Mouse (Mus musculus) midbrain, embryonic 14.5 days (tissue): ENCODE results near the gene Tbx6. TPM values are rescaled to one million over a fixed set of nuclear protein-coding genes. Genes with fewer than 3 reads are reported as not detected.

Experiments
- ATAC-seq: fragments of 200-750 bp; cut with Nextera tagmentation; 2 replicates; pipeline ENCODE4 v1.8.0; 2017; ENCODE audit warnings: moderate number of reproducible peaks, moderate library complexity; ENCODE audit not compliant: low FRiP score, low TSS enrichment
- DNase-seq: peaks from one replicate; pipeline ENCODE4 v3.0.0-alpha.2; 2015
- H3K27ac ChIP-seq: fragments of 300-500 bp; sonication (generic); replicated peaks from 2 replicates; pipeline ENCODE4 v1.5.1; 2014; ENCODE audit warnings: mild to moderate bottlenecking, low read depth, low read length, moderate library complexity
- H3K27me3 ChIP-seq: fragments of 300-500 bp; sonication (generic); 2 replicates; pipeline ENCODE4 v1.6.1; 2014; ENCODE audit warnings: low read length, control low read depth, mixed read lengths; ENCODE audit not compliant: control insufficient read depth, insufficient read depth
- H3K36me3 ChIP-seq: fragments of 300-500 bp; sonication (generic); 2 replicates; pipeline ENCODE4 v1.6.1; 2014; ENCODE audit warnings: low read length, control low read depth; ENCODE audit not compliant: control insufficient read depth, insufficient read depth
- H3K4me1 ChIP-seq: fragments of 300-500 bp; sonication (generic); 2 replicates; pipeline ENCODE4 v1.6.1; 2014; ENCODE audit warnings: mild to moderate bottlenecking, antibody characterized with exemption, low read length, control low read depth; ENCODE audit not compliant: control insufficient read depth, insufficient read depth
- H3K4me2 ChIP-seq: fragments of 300-500 bp; sonication (generic); 2 replicates; pipeline ENCODE4 v1.6.1; 2014; ENCODE audit warnings: mild to moderate bottlenecking, low read length, moderate library complexity
- H3K4me3 ChIP-seq: fragments of 300-500 bp; sonication (generic); replicated peaks from 2 replicates; pipeline ENCODE4 v1.5.1; 2014; ENCODE audit warnings: low read depth, low read length
- H3K9ac ChIP-seq: fragments of 300-500 bp; sonication (generic); replicated peaks from 2 replicates; pipeline ENCODE4 v1.6.1; 2014; ENCODE audit warnings: mild to moderate bottlenecking, low read length, moderate library complexity
- H3K9me3 ChIP-seq: fragments of 300-500 bp; sonication (generic); 2 replicates; pipeline ENCODE4 v1.6.1; 2016; ENCODE audit warnings: low read length, control low read depth, mixed read lengths; ENCODE audit not compliant: control insufficient read depth
- WGBS: fragments of 180-500 bp; shearing (Covaris S2); extraction: QIAGEN DNeasy Blood & Tissue Kit; methylation state at CpG from one replicate; pipeline ENCODE4 v1.1.7; 2014; 5-methylcytosine and 5-hydroxymethylcytosine counted together
- polyA plus RNA-seq: library from polyadenylated mRNA; unstranded; fragments of >200 nt; fragmentation: Nextera tagmentation; extraction: Ambion mirVana; gene quantifications from 2 replicates; pipeline ENCODE4 v1.2.1, GENCODE M21; 2014

Gene Tbx6
- polyA plus RNA-seq, 1 experiment from 2014 or later, result 0.22 TPM

DNA sequence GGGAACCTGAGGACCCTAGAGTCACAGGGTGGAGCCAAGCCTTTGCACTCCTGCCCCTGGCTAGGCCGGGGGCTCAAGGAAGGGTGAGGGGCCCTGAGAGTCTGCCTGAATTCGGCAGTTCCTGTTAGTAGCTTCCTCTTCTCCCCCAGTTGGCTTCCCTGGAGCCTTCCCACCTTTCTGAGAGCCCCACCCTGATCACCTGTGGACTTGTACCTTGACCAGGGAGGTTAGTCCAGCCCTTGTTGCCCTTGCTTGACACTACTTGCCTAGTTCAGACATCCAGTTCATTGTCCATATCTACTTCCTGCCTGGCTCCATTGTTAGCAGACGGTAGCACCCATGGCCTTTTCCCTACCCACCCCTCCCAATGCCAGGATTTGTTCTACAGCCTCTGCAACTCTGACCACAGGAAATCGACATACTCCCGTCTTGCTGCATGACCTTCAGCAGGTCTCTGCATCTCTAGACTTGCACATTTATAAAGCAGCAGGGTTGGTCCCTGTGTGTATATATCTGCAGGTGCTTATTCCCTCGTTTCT is 19.7 kb upstream of the Tbx6 start:
- peaks cover 15% of the 10 kb centered on the region for H3K4me1 ChIP-seq
- 83% methylated on average over 6 of the region's 6 CpGs for WGBS
- no peaks in the 10 kb centered on the region for H3K27me3 ChIP-seq
- no peak overlapping the region for H3K9ac ChIP-seq
- no peak overlapping the region for H3K4me3 ChIP-seq
- peaks cover 45% of the 10 kb centered on the region for H3K36me3 ChIP-seq
- no peaks in the 10 kb centered on the region for H3K9me3 ChIP-seq
- no peak for ATAC-seq
- H3K27ac ChIP-seq, result no peak overlapping the region
- peak overlapping the region; percentile 88 for H3K4me2 ChIP-seq
- no peak for DNase-seq

DNA sequence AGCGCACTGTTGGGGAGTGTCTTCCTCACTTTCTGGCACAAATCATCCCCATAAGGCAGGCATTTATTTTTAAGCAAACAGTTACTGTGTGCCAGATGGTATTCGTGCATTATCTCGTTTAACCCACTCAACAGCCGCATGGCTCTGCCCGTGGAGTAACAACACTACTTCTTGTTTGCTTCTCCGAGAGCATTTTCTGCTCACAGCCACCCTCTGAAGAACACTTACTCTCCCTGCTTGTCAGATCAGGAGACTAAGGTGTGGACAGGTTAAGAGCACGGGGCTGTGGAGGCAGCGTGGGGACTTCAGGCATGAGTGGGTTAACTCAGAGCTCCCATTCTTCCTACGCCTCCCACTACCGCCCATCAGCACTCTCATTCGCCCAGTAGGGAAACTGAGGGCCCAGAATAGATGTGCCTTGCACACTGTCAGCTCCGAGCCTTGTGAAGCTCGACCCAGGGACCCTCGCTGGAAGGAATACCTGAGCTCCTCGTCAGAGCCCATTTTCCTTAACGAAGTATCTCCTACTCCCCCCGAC is 18.7 kb upstream of the Tbx6 start:
- H3K9ac ChIP-seq, result no peak overlapping the region
- no peak for ATAC-seq
- peak overlapping the region; percentile 18; the same call in 1 of the 2 replicates for H3K4me2 ChIP-seq
- H3K4me3 ChIP-seq, result no peak overlapping the region
- peaks cover 54% of the 10 kb centered on the region for H3K36me3 ChIP-seq
- 74% methylated on average over 17 of the region's 17 CpGs for WGBS
- H3K27me3 ChIP-seq, result no peaks in the 10 kb centered on the region
- no peaks in the 10 kb centered on the region for H3K9me3 ChIP-seq
- DNase-seq, result no peak
- H3K27ac ChIP-seq, result no peak overlapping the region
- peaks cover 15% of the 10 kb centered on the region for H3K4me1 ChIP-seq

DNA sequence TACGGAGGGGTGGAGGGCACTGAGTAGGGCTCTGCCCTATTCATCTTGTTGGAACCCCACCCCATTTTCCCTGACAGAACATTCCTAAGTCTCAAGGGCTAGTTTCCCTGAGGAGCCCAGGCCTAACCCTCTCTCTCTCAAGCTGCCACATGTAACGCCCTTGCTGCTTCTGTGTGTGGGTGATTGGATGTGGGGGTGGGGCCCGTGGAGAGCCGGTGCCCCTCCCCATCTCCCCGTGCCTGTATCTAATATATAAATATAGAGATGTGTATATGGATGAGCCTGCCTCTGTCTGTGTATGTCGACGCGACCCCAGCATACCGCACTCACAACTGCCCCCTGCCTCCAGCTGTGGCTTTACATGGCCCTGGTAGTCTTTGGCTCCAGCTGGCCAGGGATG is 15.7 kb upstream of the Tbx6 start:
- ATAC-seq (no peak), DNase-seq (no peak)
- Histone ChIP-seq H3K9me3 (no peaks in the 10 kb centered on the region), H3K27ac (no peak overlapping the region), H3K27me3 (no peaks in the 10 kb centered on the region), H3K4me1 (peaks cover 13% of the 10 kb centered on the region), H3K9ac (no peak overlapping the region), H3K4me2 (no peak overlapping the region), H3K4me3 (no peak overlapping the region), H3K36me3 (peaks cover 84% of the 10 kb centered on the region)
- WGBS, result 94% methylated on average over 9 of the region's 9 CpGs

DNA sequence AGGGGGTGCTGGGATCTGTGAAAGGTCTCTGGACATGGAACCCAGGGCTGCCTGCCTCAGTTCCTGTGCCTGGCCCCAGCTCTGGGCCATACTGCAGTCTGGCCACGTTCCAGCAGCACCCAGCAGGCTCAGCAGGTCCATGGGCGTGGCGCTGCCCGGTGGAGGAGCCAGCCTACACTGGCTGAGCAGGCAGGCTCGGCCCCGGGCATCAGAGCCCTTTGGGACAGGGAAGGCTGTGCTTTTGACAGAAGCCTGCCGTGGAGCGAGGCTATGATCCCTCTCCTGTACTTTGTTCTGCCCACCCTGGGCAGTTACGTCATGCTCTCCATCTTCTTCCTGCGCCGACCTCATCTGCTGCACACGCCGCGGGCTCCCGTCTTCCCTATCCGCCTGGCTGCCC is 15.1 kb upstream of the Tbx6 start, which contains the start of gene Gdpd3:
Gdpd3 (plus strand) TSS at position 134 of the 400 bp plus-strand sequence.
- no peak within 1 kb of the TSS for H3K27ac ChIP-seq
- 91% methylated on average over 16 of the region's 16 CpGs for WGBS
- DNase-seq (no peak), ATAC-seq (no peak)
- H3K4me3 ChIP-seq, result no peak within 1 kb of the TSS
- no peak within 1 kb of the TSS for H3K4me2 ChIP-seq
- no peaks in the 10 kb centered on the region for H3K9me3 ChIP-seq
- H3K4me1 ChIP-seq, result peaks cover 6% of the 10 kb centered on the region
- H3K27me3 ChIP-seq, result no peaks in the 10 kb centered on the region
- H3K36me3 ChIP-seq, result peaks cover 89% of the 10 kb centered on the region
- H3K9ac ChIP-seq, result no peak within 1 kb of the TSS

DNA sequence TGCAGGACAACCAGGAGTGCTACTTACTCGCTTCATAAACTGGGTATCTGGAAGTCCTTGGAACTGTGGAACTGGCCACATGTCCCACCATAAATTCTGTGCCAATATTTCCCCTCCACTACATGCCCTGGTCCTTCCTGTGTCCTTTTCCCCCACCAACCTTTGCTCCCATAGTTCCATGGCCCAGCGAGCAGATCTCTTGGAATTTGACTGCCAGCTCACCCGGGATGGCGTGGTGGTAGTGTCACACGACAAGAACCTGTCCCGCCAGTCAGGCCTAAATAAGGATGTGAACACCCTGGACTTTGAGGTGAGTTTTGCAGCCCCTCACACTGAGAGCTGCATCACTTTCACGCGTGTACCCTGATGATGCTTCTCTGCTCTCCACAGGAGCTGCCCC is 14.3 kb upstream of the Tbx6 start:
- peaks cover 87% of the 10 kb centered on the region for H3K36me3 ChIP-seq
- ATAC-seq (no peak), DNase-seq (no peak)

DNA sequence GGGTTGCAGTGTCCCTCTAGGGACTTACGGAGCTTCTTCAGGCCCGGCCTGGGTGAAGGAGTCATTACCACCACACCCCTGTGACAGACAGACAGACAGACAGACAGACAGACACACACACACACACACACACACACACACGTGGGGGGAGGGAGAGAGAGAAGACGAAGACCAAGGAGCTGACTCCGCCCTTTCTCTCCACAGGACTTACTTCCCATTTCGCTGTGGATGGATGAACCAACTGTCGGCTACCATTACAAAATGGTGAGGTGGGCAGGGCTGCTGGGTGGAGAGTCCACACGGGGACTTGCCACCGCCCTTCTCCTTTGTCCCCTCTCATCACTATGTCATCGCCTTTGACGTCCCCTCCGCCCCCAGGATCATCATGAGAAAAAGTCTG is 10.5 kb upstream of the Tbx6 start:
- no peak for ATAC-seq
- DNase-seq, result no peak
- WGBS, result 85% methylated on average over 12 of the region's 12 CpGs
- no peak overlapping the region for H3K9ac ChIP-seq
- H3K27me3 ChIP-seq, result no peaks in the 10 kb centered on the region
- H3K4me3 ChIP-seq, result no peak overlapping the region
- peaks cover 2% of the 10 kb centered on the region; the same call in 1 of the 2 replicates for H3K4me1 ChIP-seq
- H3K36me3 ChIP-seq, result peaks cover 66% of the 10 kb centered on the region
- no peaks in the 10 kb centered on the region for H3K9me3 ChIP-seq
- H3K4me2 ChIP-seq, result no peak overlapping the region
- H3K27ac ChIP-seq, result no peak overlapping the region

More for the DNA sequence above, 14.3 kb upstream of the Tbx6 start:
- Histone ChIP-seq H3K9ac (no peak overlapping the region), H3K4me1 (no peaks in the 10 kb centered on the region), H3K9me3 (no peaks in the 10 kb centered on the region), H3K4me2 (no peak overlapping the region), H3K27me3 (no peaks in the 10 kb centered on the region), H3K4me3 (no peak overlapping the region), H3K27ac (no peak overlapping the region)
- WGBS, result 95% methylated on average over 8 of the region's 8 CpGs

DNA sequence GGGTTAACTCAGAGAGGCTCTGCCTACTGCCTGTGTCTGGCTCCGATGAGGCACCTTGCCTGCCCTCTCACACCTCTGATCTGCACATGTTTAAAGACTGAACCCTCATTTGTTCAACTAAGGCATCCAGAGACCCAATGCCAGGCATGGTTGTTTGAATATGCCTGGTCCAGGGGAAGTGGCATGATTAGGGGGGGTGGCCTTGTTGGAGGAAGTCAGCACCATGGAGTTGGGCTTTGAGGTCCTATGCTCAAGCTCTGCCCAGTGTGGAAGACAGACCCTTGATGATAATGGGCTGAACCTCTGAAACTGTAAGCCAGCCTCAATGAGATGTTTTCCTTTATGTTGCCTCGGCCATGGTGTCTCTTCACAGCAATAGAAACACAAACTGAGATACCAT is 7.9 kb upstream of the Tbx6 start:
- Histone ChIP-seq H3K9me3 (no peaks in the 10 kb centered on the region), H3K4me2 (no peak overlapping the region), H3K27ac (no peak overlapping the region), H3K4me1 (peaks cover 22% of the 10 kb centered on the region), H3K27me3 (no peaks in the 10 kb centered on the region), H3K36me3 (peaks cover 43% of the 10 kb centered on the region), H3K9ac (no peak overlapping the region), H3K4me3 (no peak overlapping the region)
- DNase-seq, result no peak
- WGBS, result 93% methylated on average over 2 of the region's 2 CpGs
- no peak for ATAC-seq

DNA sequence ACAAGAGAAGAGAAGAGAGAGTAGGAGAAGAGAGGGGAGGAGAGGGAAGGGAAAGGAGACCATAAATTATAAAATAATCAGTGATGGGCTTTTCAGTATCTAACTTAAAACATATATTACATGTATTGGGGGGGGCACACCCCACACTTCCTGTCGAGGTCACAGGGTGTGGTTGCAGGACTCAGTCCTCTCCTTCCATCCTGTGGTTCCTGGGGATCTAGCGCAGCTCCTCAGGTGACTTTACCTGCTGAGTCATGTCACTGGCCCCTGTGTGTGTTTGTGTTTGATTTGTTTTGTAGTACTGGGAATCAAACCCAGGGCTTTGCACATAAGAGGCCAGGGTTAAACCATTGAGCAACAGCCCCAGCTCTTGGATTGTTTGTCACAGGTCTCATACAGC is 6.8 kb upstream of the Tbx6 start:
- ATAC-seq, result no peak
- DNase-seq, result no peak
- Histone ChIP-seq H3K27ac (no peak overlapping the region), H3K4me2 (no peak overlapping the region), H3K4me1 (peaks cover 22% of the 10 kb centered on the region), H3K4me3 (no peak overlapping the region), H3K9me3 (no peaks in the 10 kb centered on the region), H3K36me3 (peaks cover 37% of the 10 kb centered on the region), H3K9ac (no peak overlapping the region), H3K27me3 (no peaks in the 10 kb centered on the region)
- WGBS, result 93% methylated on average over 2 of the region's 2 CpGs
